Mouse (Mus musculus) spleen, postnatal 10 days (tissue): ENCODE results near the gene Mettl23.

ENCODE experiments used
- DNase-seq, 2 experiments: peaks; one replicate each; pipeline ENCODE4 v3.0.0; 2021 to 2022; ENCODE audit warnings: low spot score in 2 of 2

The Mettl23 gene

GRCm38 (mm10) chr11:116843261-116844233 is at the start of gene Mettl23, which contains the start of gene Jmjd6:
Gene Mettl23 (plus strand): TSS chr11:116843278.
Gene Jmjd6 (minus strand): TSS chr11:116843449.
- peak; percentile 89 to 96 for DNase-seq

GRCm38 (mm10) chr11:116799364-116799763 is 43.7 kb upstream of the Mettl23 start:
- DNase-seq, result no peak

DNA sequence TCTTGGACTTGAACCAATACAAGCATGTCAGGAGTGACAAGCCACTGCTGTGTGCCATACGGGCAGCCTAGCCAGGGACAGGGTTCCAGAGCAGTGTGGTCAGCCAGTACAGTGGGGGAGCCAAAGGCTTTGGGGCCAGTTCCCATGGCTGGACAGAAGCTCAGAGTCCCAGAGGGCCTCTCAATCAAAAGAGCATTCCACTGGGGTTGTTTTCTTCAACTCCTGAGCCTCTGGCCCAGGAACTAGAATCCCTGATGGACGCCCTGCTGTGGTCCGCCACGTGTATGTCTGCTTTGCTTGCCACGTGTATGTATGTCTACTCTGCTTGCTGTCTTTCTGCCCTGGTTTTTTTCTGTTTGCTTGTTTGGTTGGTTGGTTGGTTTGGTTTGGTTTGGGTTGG is 42.0 kb upstream of the Mettl23 start:
- no peak for DNase-seq

DNA sequence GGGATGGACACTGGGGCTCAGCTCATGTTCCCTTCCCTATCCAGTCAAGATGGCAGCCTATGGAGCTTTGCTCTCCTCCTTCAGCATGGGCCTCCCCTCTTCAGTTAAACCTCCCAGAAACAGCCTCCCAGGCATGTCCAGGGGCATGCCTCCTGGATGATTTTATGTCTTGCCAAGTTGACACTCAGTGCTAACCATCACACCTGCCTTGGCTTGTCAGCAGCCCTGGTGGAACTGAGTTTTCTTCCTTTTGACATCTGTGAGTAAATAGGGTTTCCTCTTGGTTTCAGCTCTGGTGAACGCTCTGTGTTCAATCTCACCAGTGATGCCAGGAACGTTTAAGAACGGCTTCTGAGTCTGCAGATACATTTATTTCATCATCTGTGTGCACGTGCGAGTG is 40.4 kb upstream of the Mettl23 start:
- DNase-seq, result no peak

DNA sequence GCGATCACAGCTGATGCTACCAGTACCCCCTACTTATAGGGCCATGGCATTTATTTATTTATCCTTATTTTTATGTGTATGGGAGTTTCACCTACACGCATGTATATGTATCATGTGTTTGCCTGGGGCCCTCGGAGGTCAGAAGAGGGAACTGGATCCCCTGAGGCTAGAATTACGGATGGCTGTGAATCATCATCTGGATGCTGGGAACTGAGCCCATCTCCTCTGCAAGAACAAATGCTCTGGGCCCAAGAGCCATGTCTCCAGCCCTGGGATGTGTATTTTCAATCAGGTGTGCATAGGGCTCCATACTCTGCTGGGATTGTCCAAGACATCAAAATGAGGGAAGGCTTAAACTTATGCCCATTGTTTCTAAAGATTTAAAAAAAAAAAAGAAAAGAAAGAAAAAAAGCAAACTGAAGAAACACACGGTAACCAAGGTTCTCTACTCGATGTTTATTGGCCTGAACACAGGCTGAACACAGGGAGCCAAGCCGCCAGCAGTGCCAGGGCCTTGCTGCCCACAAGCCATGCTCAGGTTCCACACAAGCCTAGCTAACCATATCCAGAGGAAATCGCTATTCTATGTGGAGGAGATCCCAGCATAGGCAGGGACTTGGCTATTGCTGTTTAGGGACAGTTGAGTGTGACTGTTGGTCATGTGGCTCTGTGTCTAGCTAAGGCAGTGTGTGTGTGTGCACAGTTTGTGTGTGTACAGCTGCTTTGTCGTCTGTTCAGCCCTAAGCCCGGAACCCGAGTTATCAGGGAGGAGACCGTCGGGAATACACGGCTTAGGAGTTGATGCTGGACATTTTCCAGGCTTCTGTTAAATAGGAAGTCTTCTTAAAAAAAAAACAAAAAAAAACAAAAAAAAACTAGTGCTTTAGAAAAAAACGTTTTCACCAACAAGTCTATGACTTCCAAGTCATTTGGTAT is 36.7 kb upstream of the Mettl23 start:
- no peak for DNase-seq

- no peak for DNase-seq
Observed at GRCm38 (mm10) chr11:116807116-116807515, 36.0 kb upstream of the Mettl23 start.

GRCm38 (mm10) chr11:116807526-116807925 is 35.6 kb upstream of the Mettl23 start:
- DNase-seq, result no peak

- DNase-seq, result peak; percentile 70 to 84
Observed at GRCm38 (mm10) chr11:116807938-116808606, 35.0 kb upstream of the Mettl23 start.

DNA sequence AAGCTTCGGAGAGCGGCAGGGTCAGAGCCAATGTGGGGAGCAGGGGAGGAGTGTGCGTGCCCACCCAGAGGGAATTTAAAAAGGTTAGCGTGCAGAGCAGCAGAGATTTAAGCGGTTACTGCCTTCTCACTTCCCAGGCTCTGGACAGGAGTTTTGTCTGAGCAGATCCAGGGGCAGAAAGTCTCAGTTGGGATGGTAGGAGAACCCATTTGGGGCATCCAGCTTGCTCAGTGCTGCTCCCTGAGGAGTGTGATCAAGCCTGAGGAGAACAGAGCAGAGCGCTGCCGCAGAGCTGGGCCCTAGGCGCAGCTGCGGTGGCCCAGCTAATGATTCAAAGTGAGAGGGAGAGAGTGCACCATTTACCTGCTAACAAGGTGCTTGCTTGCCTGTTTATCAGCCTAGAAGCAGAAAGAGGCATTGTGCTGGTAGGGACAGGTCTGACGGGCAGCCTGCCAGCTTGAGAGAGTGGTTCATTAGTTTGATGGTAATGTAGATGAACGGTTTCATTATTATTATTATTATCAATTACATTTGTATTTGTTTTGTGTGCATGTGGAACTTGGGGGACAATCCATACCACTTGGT is 34.2 kb upstream of the Mettl23 start:
- DNase-seq, result no peak

GRCm38 (mm10) chr11:116809520-116809919 is 33.6 kb upstream of the Mettl23 start:
- no peak for DNase-seq

- DNase-seq, result no peak
Observed at GRCm38 (mm10) chr11:116810528-116810927, 32.5 kb upstream of the Mettl23 start.

GRCm38 (mm10) chr11:116810983-116811901 is 31.8 kb upstream of the Mettl23 start:
- peak in 1 of 2 experiments; percentile 49 for DNase-seq

- DNase-seq, result no peak
Observed at GRCm38 (mm10) chr11:116812793-116813529, 30.1 kb upstream of the Mettl23 start.

DNA sequence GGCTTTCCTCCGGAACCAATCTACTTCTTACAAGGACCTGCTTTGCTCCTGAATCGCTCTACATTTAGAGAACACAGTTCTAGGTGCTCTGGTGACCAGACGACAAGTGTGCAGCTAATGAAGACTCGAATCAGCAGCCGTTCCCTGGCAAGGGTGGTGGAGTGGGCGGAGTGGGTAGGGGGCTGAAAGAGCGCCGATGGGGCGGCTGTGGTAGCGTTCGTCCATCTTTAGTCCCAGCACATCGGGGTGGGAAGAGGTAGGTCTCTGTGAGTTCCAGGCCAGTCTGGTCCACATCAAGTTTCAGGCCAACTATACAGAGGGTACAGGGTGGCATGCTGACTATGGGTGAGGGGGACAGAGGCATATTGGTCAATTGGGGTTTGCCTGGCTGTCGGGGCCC is 29.5 kb upstream of the Mettl23 start:
- DNase-seq, result no peak

- peak in 1 of 2 experiments; percentile 57 for DNase-seq
Observed at GRCm38 (mm10) chr11:116814076-116814883, 28.8 kb upstream of the Mettl23 start.

- DNase-seq, result no peak
Observed at GRCm38 (mm10) chr11:116814884-116815415, 28.1 kb upstream of the Mettl23 start.

DNA sequence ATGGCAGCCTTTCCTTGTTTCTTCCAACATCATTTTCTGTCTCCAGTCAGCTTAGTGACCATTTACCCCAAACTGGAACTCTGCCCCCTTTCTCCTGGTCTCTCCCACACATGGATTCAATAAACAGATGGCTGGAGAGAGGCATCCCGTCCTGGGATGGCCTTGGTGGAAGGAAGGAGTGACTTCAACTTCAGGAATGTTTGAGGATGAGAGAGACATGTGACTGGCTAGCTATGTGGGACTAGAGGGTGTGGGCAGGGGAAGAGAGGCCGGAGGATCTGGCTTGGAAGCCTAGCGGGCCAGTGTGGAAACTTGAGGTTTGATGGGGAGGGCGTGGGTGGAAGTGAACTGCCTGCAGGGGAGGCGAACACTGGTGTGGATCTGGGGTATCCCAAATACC is 26.3 kb upstream of the Mettl23 start:
- DNase-seq, result no peak

- DNase-seq, result no peak
Observed at GRCm38 (mm10) chr11:116817567-116817966, 25.5 kb upstream of the Mettl23 start.
